In the genomic region with DNA sequence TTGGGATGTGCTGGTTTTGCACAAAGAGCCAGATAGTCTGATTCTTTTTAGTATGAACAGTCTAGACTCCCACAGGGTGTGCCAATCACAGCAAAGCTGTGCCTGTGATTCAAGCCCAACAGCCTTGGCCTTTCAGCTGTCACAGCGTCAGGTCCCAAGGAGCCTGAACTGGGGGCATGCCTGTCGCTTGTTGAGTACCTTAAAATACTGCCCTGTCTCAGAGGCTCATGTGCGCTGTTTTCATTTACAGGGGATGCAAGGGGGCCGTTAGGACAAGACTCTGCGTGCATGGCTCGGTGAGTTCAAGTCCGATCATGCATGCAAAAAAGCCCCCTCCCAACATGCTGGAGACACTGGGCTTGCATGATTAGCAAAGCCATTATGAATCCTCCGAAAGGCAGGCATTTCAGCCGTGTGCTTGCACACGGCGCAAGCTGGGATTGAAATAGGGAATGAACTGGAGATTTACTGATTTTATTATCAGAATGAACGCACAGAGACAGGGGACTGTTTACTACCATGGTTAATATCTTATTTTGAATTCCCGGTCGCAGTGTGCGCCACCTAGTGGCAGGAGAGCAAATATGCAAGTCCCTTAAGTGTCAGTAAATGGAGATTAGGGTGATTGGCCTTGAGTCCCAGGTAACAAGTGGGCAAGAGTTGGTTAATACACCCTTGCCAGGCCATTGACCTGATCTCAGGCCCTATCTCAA, we compare ENCODE assay signal across 8 mouse cellular contexts.
A peak's percentile ranks its signal among the peaks of the same experiment; 100 is the strongest.
DNase-seq lines count a peak whose midpoint lies in the region; ATAC-seq and TF ChIP-seq lines count a peak whose summit lies in the region.

No protein-coding gene starts in this region.

- peak; percentile 79 for TF ChIP-seq CTCF in cortical plate, adult 2 months (IDR thresholded peaks at IDR 0.05; ENCODE audit: extremely low read depth, insufficient read depth, low read length)
- peak; percentile 99 for TF ChIP-seq CTCF in heart, adult 2 months (IDR thresholded peaks at IDR 0.05)

- no peak overlapping the region for H3K4me3 ChIP-seq in cortical plate, adult 2 months (ENCODE audit: insufficient read depth, low read length)
- no peak overlapping the region for H3K4me3 ChIP-seq in heart, adult 2 months
- no peak overlapping the region for H3K4me3 ChIP-seq in liver, embryonic 13.5 days (replicated peaks)
- H3K4me3 ChIP-seq in neural tube, embryonic 13.5 days, result peak overlapping the region; percentile 18; the same call in 1 of the 2 replicates

- H3K27me3 ChIP-seq in heart, adult 2 months (ENCODE audit: control insufficient read depth, insufficient read depth, low read length), result no peaks in the 10 kb centered on the region
- no peaks in the 10 kb centered on the region for H3K27me3 ChIP-seq in liver, embryonic 13.5 days
- no peaks in the 10 kb centered on the region for H3K27me3 ChIP-seq in neural tube, embryonic 13.5 days

- TF ChIP-seq EP300 in heart, adult 2 months (IDR thresholded peaks at IDR 0.05; ENCODE audit: insufficient read depth, low read depth, low read length), result 0 out of 2 replicates have a peak, but pooled peaks have one; percentile 49

- no peaks in the 10 kb centered on the region for H3K79me2 ChIP-seq in heart, adult 2 months (replicated peaks; ENCODE audit: control insufficient read depth, insufficient read depth, low read length)

- H3K9ac ChIP-seq in heart, adult 2 months (ENCODE audit: low read depth, low read length), result no peak overlapping the region
- no peak overlapping the region for H3K9ac ChIP-seq in liver, embryonic 13.5 days
- H3K9ac ChIP-seq in neural tube, embryonic 13.5 days, result peak overlapping the region; percentile 59

- H3K27ac ChIP-seq in cortical plate, adult 2 months (ENCODE audit: insufficient read depth, low read length), result no peak overlapping the region
- H3K27ac ChIP-seq in heart, adult 2 months, result no peak overlapping the region
- H3K27ac ChIP-seq in liver, embryonic 13.5 days, result no peak overlapping the region
- H3K27ac ChIP-seq in neural tube, embryonic 13.5 days (replicated peaks), result peak overlapping the region; percentile 78

- no peaks in the 10 kb centered on the region for H3K4me1 ChIP-seq in cortical plate, adult 2 months (ENCODE audit: control insufficient read depth, insufficient read depth, low read length)
- H3K4me1 ChIP-seq in heart, adult 2 months (ENCODE audit: control insufficient read depth, insufficient read depth, low read length), result no peaks in the 10 kb centered on the region
- no peaks in the 10 kb centered on the region for H3K4me1 ChIP-seq in liver, embryonic 13.5 days (replicated peaks)
- peaks cover 52% of the 10 kb centered on the region for H3K4me1 ChIP-seq in neural tube, embryonic 13.5 days (replicated peaks)

- no peaks in the 10 kb centered on the region for H3K9me3 ChIP-seq in liver, embryonic 13.5 days (replicated peaks)
- no peaks in the 10 kb centered on the region for H3K9me3 ChIP-seq in neural tube, embryonic 13.5 days

- intact Hi-C loops in heart, adult 2 months (cut with DNase I), result loop anchor here (1.0 to 10.0 kb wide), 4 partner anchors 30 to 316 kb away; no protein-coding TSS in a partner anchor

- WGBS in heart, adult 2 months, result 35% methylated on average over 15 of the region's 15 CpGs
- 31% methylated on average over 15 of the region's 15 CpGs for WGBS in liver, embryonic 13.5 days (ENCODE audit: insufficient replicate concordance)
- WGBS in neural tube, embryonic 13.5 days, result 13% methylated on average over 15 of the region's 15 CpGs

- TF ChIP-seq POLR2A in cortical plate, adult 2 months (IDR thresholded peaks at IDR 0.05; ENCODE audit: extremely low read depth, insufficient read depth, low read length), result no peak
- no peak for TF ChIP-seq POLR2A in heart, adult 2 months (IDR thresholded peaks at IDR 0.05; ENCODE audit: insufficient read depth, low read depth, low read length)

- H3K4me2 ChIP-seq in liver, embryonic 13.5 days, result no peak overlapping the region
- H3K4me2 ChIP-seq in neural tube, embryonic 13.5 days, result peak overlapping the region; percentile 47

- no peak for ATAC-seq in liver, embryonic 13.5 days (ENCODE audit: low read depth)
- ATAC-seq in neural tube, embryonic 13.5 days (ENCODE audit: low read depth), result peak; percentile 54; the same call in 1 of the 2 replicates

- H3K36me3 ChIP-seq in heart, adult 2 months (ENCODE audit: control insufficient read depth, insufficient read depth, low read length), result no peaks in the 10 kb centered on the region
- H3K36me3 ChIP-seq in liver, embryonic 13.5 days, result no peaks in the 10 kb centered on the region
- no peaks in the 10 kb centered on the region for H3K36me3 ChIP-seq in neural tube, embryonic 13.5 days

- DNase-seq in CD8-positive naive resting alpha-beta T cell, adult 2 months (ENCODE audit: low read depth in 2 of 2, low spot score in 2 of 2), result peak; percentile 11 to 32
- peak; percentile 75 for DNase-seq in ZHBTc4 (ENCODE audit: low read depth, low spot score)
- DNase-seq in heart, adult 2 months, result peak; percentile 26 to 50
- DNase-seq in kidney, adult 18-20 months, result peak; percentile 55
- peak; percentile 1 for DNase-seq in liver, embryonic 13.5 days
- peak; percentile 42 for DNase-seq in thymus, postnatal 25 days

Comparison
In these comparisons a context has a peak if more than half of its experiments do, and no peak if none do; other contexts are left out.
1. DNase-seq: peak in every context shown above with its lines; median percentile 75 in ZHBTc4; 55 in kidney, adult 18-20 months; 42 in thymus, postnatal 25 days; 38 in heart, adult 2 months; 22 in CD8-positive naive resting alpha-beta T cell, adult 2 months; 1 in liver, embryonic 13.5 days.